Mouse (Mus musculus) ovary, adult 2 months (tissue): ENCODE data around the gene 9230104L09Rik. TPM values are rescaled to one million over a fixed set of nuclear protein-coding genes. Genes with fewer than 3 reads are reported as not detected.

Experiments
- polyA plus RNA-seq: library from polyadenylated mRNA; depleted of rRNA; stranded (reverse); fragments of >200 nt; gene quantifications from 2 replicates; pipeline ENCODE4 v1.2.3, GENCODE M21; 2012; rRNA removed

Gene 9230104L09Rik
- 0.68 and 0.75 TPM in 2 replicates for polyA plus RNA-seq

GRCm38 (mm10) chr2:148864966-148865365 lies at the start of gene 9230104L09Rik:
TSS of gene 9230104L09Rik (minus strand) at chr2:148865038.

GRCm38 (mm10) chr2:148875335-148875811 lies 10.5 kb upstream of the 9230104L09Rik start, which contains the start of gene Cst3:
TSS of gene Cst3 (minus strand) at chr2:148875692.

GRCm38 (mm10) chr2:148834912-148835311 lies 29.9 kb downstream of the 9230104L09Rik start, which contains the start of gene Cst9:
TSS of gene Cst9 (plus strand) at chr2:148835147.

GRCm38 (mm10) chr2:148819909-148820308 lies 44.9 kb downstream of the 9230104L09Rik start, which contains the start of gene Cst13:
TSS of gene Cst13 (plus strand) at chr2:148820081.

GRCm38 (mm10) chr2:148798485-148798884 lies 66.4 kb downstream of the 9230104L09Rik start, which contains the start of gene Cst8:
TSS of gene Cst8 (plus strand) at chr2:148798785.

Other genes starting within 250 kb of the 9230104L09Rik start
- gene Nxt1, start 192.4 kb downstream of the 9230104L09Rik start, polyA plus RNA-seq, result 25.0 and 31.6 TPM in 2 replicates
- 17.9 and 22.8 TPM in 2 replicates for gene Gzf1, start 184.0 kb downstream of the 9230104L09Rik start, polyA plus RNA-seq
- 0.71 and 1.1 TPM in 2 replicates for gene Napb, start 132.6 kb downstream of the 9230104L09Rik start, polyA plus RNA-seq
- not detected in 2 replicates for gene Cstl1, start 114.7 kb downstream of the 9230104L09Rik start, polyA plus RNA-seq
- not detected in 2 replicates for gene Cst11, start 93.5 kb downstream of the 9230104L09Rik start, polyA plus RNA-seq
- gene 8030411F24Rik, start 83.0 kb downstream of the 9230104L09Rik start, polyA plus RNA-seq, result not detected in 2 replicates
- 1.4 and 2.5 TPM in 2 replicates for gene Cst12, start 75.7 kb downstream of the 9230104L09Rik start, polyA plus RNA-seq
- gene Cst8, start 66.3 kb downstream of the 9230104L09Rik start, polyA plus RNA-seq, result 4.9 and 10.0 TPM in 2 replicates
- not detected in 2 replicates for gene Cst13, start 45.0 kb downstream of the 9230104L09Rik start, polyA plus RNA-seq
- gene Cst9, start 29.9 kb downstream of the 9230104L09Rik start, polyA plus RNA-seq, result not detected in 2 replicates
- gene Cst3, start 10.7 kb upstream of the 9230104L09Rik start, polyA plus RNA-seq, result 849 and 1,124 TPM in 2 replicates
- gene Gm1330, start 138.2 kb upstream of the 9230104L09Rik start, polyA plus RNA-seq, result not detected in 2 replicates
- gene Gm10750, start 152.2 kb upstream of the 9230104L09Rik start, polyA plus RNA-seq, result not detected in 2 replicates